Mouse (Mus musculus) olfactory bulb, adult 2 months (tissue): ENCODE data around the gene Dag1.

ENCODE experiments used
- CTCF ChIP-seq: fragments of 200-500 bp; IDR thresholded peaks from 2 replicates; pipeline ENCODE4 v1.5.1; 2012; ENCODE audit warnings: low read depth, mild to moderate bottlenecking, low read length, moderate library complexity; ENCODE audit not compliant: insufficient read depth
- POLR2A ChIP-seq: fragments of 200-500 bp; IDR thresholded peaks from 2 replicates; pipeline ENCODE4 v1.6.1; 2012; ENCODE audit warnings: mild to moderate bottlenecking, low read depth, low read length, moderate library complexity; ENCODE audit not compliant: insufficient read depth

- TF ChIP-seq CTCF: no peak
- no peak for TF ChIP-seq POLR2A
Measured at GRCm38 (mm10) chr9:108157451-108157850, 106.3 kb downstream of the Dag1 start.
